9 mouse cellular contexts compared by ENCODE assay signal in the genomic region with DNA sequence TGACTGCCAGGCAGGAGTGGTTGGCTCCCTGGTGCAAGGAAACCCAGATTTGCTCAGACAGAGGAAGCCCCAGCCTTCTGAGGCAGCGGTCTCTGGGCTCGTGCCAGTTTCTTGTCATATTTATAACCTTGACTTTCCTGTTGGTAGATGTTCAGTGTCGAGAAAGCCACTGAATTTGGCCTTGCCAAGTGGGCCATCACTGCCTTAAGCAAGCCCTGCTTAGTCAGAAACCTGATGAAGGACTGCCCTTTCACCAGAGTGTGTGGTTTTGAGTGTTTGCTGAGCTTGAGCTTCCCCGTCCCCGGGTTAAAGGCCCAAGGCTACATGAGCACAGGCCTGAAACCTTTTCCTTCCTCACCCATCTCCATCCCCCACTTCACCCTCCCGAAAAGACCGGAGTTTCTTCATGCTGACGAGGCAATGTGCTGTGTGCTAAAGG.
DNase-seq lines count a peak whose midpoint lies in the region; ATAC-seq and TF ChIP-seq lines count a peak whose summit lies in the region.
"Had no signal": no experiment of that assay in that cellular context is flagged by ENCODE, and none has a peak within 500 bp of the region (broad histone marks: within the 10 kb centered on the region; RNA-seq: fewer than 3 reads in every experiment).

No protein-coding gene starts in this region.

- no peak overlapping the region for H3K4me3 ChIP-seq in lung, postnatal 0 days (ENCODE audit: low read depth, low read length)
- H3K4me3 ChIP-seq: stomach, embryonic 15.5 days had no signal

- peak; percentile 97 to 98 for ATAC-seq in hematopoietic stem cell, adult 5-6 weeks (replicated peaks in 1 of 2; ENCODE audit: insufficient read depth in 1 of 2, low FRiP score in 2 of 2, low TSS enrichment in 1 of 2, low read depth in 1 of 2, poor library complexity in 2 of 2, severe bottlenecking in 2 of 2)
- peak; percentile 69 for ATAC-seq in lung, postnatal 0 days
- no peak for ATAC-seq in erythroid progenitor cell, adult 5-6 weeks (replicated peaks; ENCODE audit: low FRiP score, poor library complexity, severe bottlenecking)

- peaks cover 9% of the 10 kb centered on the region; the same call in 1 of the 2 replicates for H3K36me3 ChIP-seq in lung, postnatal 0 days (ENCODE audit: insufficient read depth, low read length)
- H3K36me3 ChIP-seq: stomach, embryonic 15.5 days had no signal

- peak; percentile 50 for TF ChIP-seq EP300 in lung, postnatal 0 days (IDR thresholded peaks at IDR 0.05)

- no peak overlapping the region for H3K4me2 ChIP-seq in lung, postnatal 0 days (replicated peaks; ENCODE audit: low read depth, low read length)
- H3K4me2 ChIP-seq: stomach, embryonic 15.5 days had no signal

- DNase-seq in 3134 (ENCODE audit: extremely low read depth, insufficient read length, low spot score): peak; percentile 74
- DNase-seq in adrenal gland, adult (ENCODE audit: inconsistent age in 2 of 2, low spot score in 1 of 2): peak; percentile 93 to 97
- DNase-seq in lung, postnatal 0 days (ENCODE audit: low spot score): peak; percentile 72
- no peak for DNase-seq in embryo, embryonic 9.5 days (ENCODE audit: extremely low spot score)
- no peak for DNase-seq in gastrocnemius, postnatal 4 days (ENCODE audit: low spot score in 2 of 2)
- no peak for DNase-seq in layer of hippocampus, postnatal 36 days

- H3K9ac ChIP-seq in lung, postnatal 0 days (replicated peaks; ENCODE audit: low read depth): no peak overlapping the region
- H3K9ac ChIP-seq: stomach, embryonic 15.5 days had no signal

- WGBS in lung, postnatal 0 days: 24% methylated on average over 8 of the region's 8 CpGs

- no peaks in the 10 kb centered on the region for H3K4me1 ChIP-seq in lung, postnatal 0 days (ENCODE audit: insufficient read depth, low read depth, low read length)
- H3K4me1 ChIP-seq: stomach, embryonic 15.5 days had no signal

- H3K9me3 ChIP-seq in lung, postnatal 0 days (ENCODE audit: low read length): no peaks in the 10 kb centered on the region
- H3K9me3 ChIP-seq: stomach, embryonic 15.5 days had no signal

- H3K27ac ChIP-seq in lung, postnatal 0 days (ENCODE audit: low read length): no peak overlapping the region
- H3K27ac ChIP-seq: stomach, embryonic 15.5 days had no signal

- TF ChIP-seq CTCF in lung, postnatal 0 days (IDR thresholded peaks at IDR 0.05): no peak

- no peaks in the 10 kb centered on the region for H3K27me3 ChIP-seq in lung, postnatal 0 days (replicated peaks; ENCODE audit: insufficient read depth, low read length)
- H3K27me3 ChIP-seq: stomach, embryonic 15.5 days had no signal

Comparison
In these comparisons a context has a peak if more than half of its experiments do, and no peak if none do; other contexts are left out.
1. DNase-seq: peak in 3134 (single experiment), adrenal gland, adult (2 of 2) and lung, postnatal 0 days (single experiment); none in embryo, embryonic 9.5 days (single experiment), gastrocnemius, postnatal 4 days (0 of 2) and layer of hippocampus, postnatal 36 days (0 of 2).